Mouse (Mus musculus): Measurements from ENCODE around the gene Ugt2b38. TPM values are rescaled to one million over a fixed set of nuclear protein-coding genes. Genes with fewer than 3 reads are reported as not detected.

Ugt2b38 gene
- polyA plus RNA-seq, 1 experiment, result not detected

Other genes starting within 250 kb of the Ugt2b38 start
- not detected in 2 replicates for gene Ugt2b37, start 169.4 kb downstream of the Ugt2b38 start, polyA plus RNA-seq (2012; rRNA removed)
- gene Ugt2a3, start 87.0 kb downstream of the Ugt2b38 start, polyA plus RNA-seq (2012; rRNA removed), result 0.10 TPM in 1 of 2 replicates, not detected in the other
- not detected in 2 replicates for gene Ugt2a2, start 58.1 kb upstream of the Ugt2b38 start, polyA plus RNA-seq (2012; rRNA removed)
- not detected in 2 replicates for gene Gm43638, start 62.6 kb upstream of the Ugt2b38 start, polyA plus RNA-seq (2012; rRNA removed)
- not detected in 2 replicates for gene Ugt2a1, start 66.7 kb upstream of the Ugt2b38 start, polyA plus RNA-seq (2012; rRNA removed)
- not detected in 2 replicates for gene Sult1b1, start 114.0 kb upstream of the Ugt2b38 start, polyA plus RNA-seq (2012; rRNA removed)
- gene Sult1d1, start 144.8 kb upstream of the Ugt2b38 start, polyA plus RNA-seq (2012; rRNA removed), result 0.04 and 0.08 TPM in 2 replicates
- not detected in 2 replicates for gene Sult1e1, start 167.4 kb upstream of the Ugt2b38 start, polyA plus RNA-seq (2012; rRNA removed)
- 0.34 and 0.88 TPM in 2 replicates for gene Csn1s1, start 242.0 kb upstream of the Ugt2b38 start, polyA plus RNA-seq (2012; rRNA removed)

Measured in thymus, adult 2 months (tissue).